Mouse (Mus musculus) heart, postnatal 0 days (tissue): Measurements from ENCODE around the gene Ctrc.

Source experiments
- CTCF ChIP-seq: IDR thresholded peaks from 2 replicates; pipeline ENCODE4 v1.5.1; 2016; ENCODE audit warnings: antibody characterized with exemption, control low read depth, low read depth
- EP300 ChIP-seq: IDR thresholded peaks from 2 replicates; pipeline ENCODE4 v1.6.1; 2016; ENCODE audit warnings: antibody characterized with exemption, low read depth

DNA sequence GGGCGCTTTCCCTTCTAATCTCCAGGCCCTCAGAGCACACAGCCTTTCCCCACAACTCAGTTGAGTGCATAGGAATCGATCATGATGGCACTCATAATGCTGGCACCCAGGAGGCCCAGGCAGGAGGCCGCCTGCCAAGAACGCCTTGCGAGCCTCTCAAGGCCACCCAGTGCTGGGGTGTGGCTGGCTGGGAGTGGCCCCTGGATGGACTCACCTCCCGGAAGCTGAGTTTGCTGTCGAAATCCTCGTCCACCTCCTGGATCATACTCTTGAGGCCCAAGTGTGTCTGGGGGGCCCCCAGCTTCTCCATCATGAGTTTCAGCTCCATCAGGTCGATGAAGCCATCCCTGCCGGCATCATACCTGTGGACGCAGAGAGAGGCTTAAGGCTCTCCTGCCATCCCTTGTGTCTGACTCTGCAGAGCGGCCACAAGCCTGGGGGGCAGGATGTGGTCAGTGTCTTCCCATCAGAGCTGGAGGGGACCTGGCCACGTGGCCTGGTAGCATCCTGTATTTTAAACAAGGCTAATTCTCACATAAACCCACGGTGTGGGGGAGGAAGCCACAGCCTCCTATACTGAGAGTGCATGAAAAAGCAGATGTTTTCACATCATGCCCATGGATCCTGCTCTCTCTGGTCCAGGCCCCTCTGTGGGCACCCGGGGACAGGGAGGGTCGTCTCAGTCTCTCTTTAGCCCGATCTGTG lies 15.6 kb upstream of the Ctrc start:
- no peak for TF ChIP-seq CTCF
- no peak for TF ChIP-seq EP300
